Mouse (Mus musculus) embryonic facial prominence, embryonic 11.5 days (tissue): Measurements from ENCODE around the gene Ccdc163. TPM values are rescaled to one million over a fixed set of nuclear protein-coding genes. Genes with fewer than 3 reads are reported as not detected.

Source experiments
- ATAC-seq: fragments of 200-750 bp; cut with Nextera tagmentation; replicated peaks from 2 replicates; pipeline ENCODE4 v1.8.0; 2017; ENCODE audit warnings: low read depth; ENCODE audit not compliant: insufficient number of reproducible peaks, low FRiP score, low TSS enrichment
- DNase-seq: peaks from one replicate; pipeline ENCODE4 v3.0.0-alpha.2; 2015; ENCODE audit warnings: low spot score
- H3K27ac ChIP-seq: fragments of 300-500 bp; sonication (generic); replicated peaks from 2 replicates; pipeline ENCODE4 v1.5.1; 2014; ENCODE audit warnings: mild to moderate bottlenecking, low read depth, low read length, control low read depth
- H3K27me3 ChIP-seq: fragments of 300-500 bp; sonication (generic); 2 replicates; pipeline ENCODE4 v1.6.1; 2014; ENCODE audit warnings: mild to moderate bottlenecking, low read length, moderate library complexity, mixed read lengths; ENCODE audit not compliant: control insufficient read depth, insufficient read depth
- H3K36me3 ChIP-seq: fragments of 300-500 bp; sonication (generic); replicated peaks from 2 replicates; pipeline ENCODE4 v1.6.1; 2014; ENCODE audit warnings: low read depth, mild to moderate bottlenecking, low read length, moderate library complexity, mixed read lengths; ENCODE audit not compliant: control insufficient read depth, insufficient read depth
- H3K4me1 ChIP-seq: fragments of 300-500 bp; sonication (generic); 2 replicates; pipeline ENCODE4 v1.6.1; 2014; ENCODE audit warnings: low read length, mixed read lengths; ENCODE audit not compliant: control insufficient read depth, insufficient read depth
- H3K4me2 ChIP-seq: fragments of 300-500 bp; sonication (generic); 2 replicates; pipeline ENCODE4 v1.6.1; 2014; ENCODE audit warnings: low read depth, mild to moderate bottlenecking, control low read depth, low read length, moderate library complexity
- H3K4me3 ChIP-seq: fragments of 300-500 bp; sonication (generic); 2 replicates; pipeline ENCODE4 v1.5.1; 2014; ENCODE audit warnings: low read depth, low read length, control low read depth
- H3K9ac ChIP-seq: fragments of 300-500 bp; sonication (generic); replicated peaks from 2 replicates; pipeline ENCODE4 v1.6.1; 2014; ENCODE audit warnings: mild to moderate bottlenecking, control low read depth, low read length
- H3K9me3 ChIP-seq: fragments of 300-500 bp; sonication (generic); replicated peaks from 2 replicates; pipeline ENCODE4 v1.6.1; 2016; ENCODE audit warnings: mild to moderate bottlenecking, low read length, inconsistent platforms, mixed read lengths; ENCODE audit not compliant: control insufficient read depth
- WGBS: fragments of 180-500 bp; shearing (Covaris S2); extraction: QIAGEN DNeasy Blood & Tissue Kit; methylation state at CpG from one replicate; pipeline ENCODE4 v1.1.7; 2014; 5-methylcytosine and 5-hydroxymethylcytosine counted together
- polyA plus RNA-seq: library from polyadenylated mRNA; unstranded; fragments of >200 nt; fragmentation: Nextera tagmentation; extraction: Ambion mirVana; gene quantifications from 2 replicates; pipeline ENCODE4 v1.2.1, GENCODE M21; 2014

Ccdc163 gene
- polyA plus RNA-seq, 1 experiment from 2014 or later: 33.3 TPM

DNA sequence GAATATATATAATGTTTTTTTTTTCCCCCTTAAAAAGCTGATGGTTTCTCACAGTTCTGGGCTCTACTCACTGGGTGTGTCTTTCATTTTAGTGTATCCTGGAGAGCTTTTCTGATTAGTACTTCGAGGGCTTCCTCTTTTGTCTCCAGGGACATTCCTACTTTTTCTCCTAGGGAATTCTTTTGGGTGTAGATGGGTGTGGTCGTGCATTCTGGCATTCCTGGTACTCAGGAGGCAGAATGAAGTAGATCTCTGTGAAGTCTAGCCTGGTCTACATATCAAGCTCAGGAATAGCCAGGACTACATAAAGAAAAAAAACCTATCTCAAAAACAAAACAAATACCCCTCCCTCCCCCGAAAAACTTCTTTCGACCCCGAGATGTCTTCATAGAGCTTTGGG is 17.1 kb downstream of the Ccdc163 start:
- Histone ChIP-seq H3K9ac (no peak overlapping the region), H3K4me3 (no peak overlapping the region), H3K36me3 (no peaks in the 10 kb centered on the region), H3K4me2 (no peak overlapping the region), H3K27me3 (no peaks in the 10 kb centered on the region), H3K27ac (no peak overlapping the region), H3K9me3 (no peaks in the 10 kb centered on the region), H3K4me1 (no peaks in the 10 kb centered on the region)
- WGBS: 87% methylated on average over 5 of the region's 5 CpGs
- ATAC-seq (no peak), DNase-seq (no peak)

- Histone ChIP-seq H3K27me3 (no peaks in the 10 kb centered on the region), H3K4me1 (no peaks in the 10 kb centered on the region), H3K9ac (no peak overlapping the region), H3K9me3 (no peaks in the 10 kb centered on the region), H3K4me2 (no peak overlapping the region), H3K4me3 (no peak overlapping the region), H3K27ac (no peak overlapping the region), H3K36me3 (no peaks in the 10 kb centered on the region)
- ATAC-seq (no peak), DNase-seq (no peak)
- WGBS: 84% methylated on average over 3 of the region's 3 CpGs
Observed at GRCm38 (mm10) chr4:116727401-116727800, 19.1 kb downstream of the Ccdc163 start.

- ATAC-seq (no peak), DNase-seq (no peak)
- Histone ChIP-seq H3K9me3 (no peaks in the 10 kb centered on the region), H3K27ac (no peak overlapping the region), H3K4me2 (no peak overlapping the region), H3K36me3 (no peaks in the 10 kb centered on the region), H3K4me1 (no peaks in the 10 kb centered on the region), H3K27me3 (no peaks in the 10 kb centered on the region), H3K4me3 (no peak overlapping the region), H3K9ac (no peak overlapping the region)
- WGBS: 92% methylated on average over 3 of the region's 3 CpGs
Observed at GRCm38 (mm10) chr4:116729532-116729931, 21.2 kb downstream of the Ccdc163 start.

- Histone ChIP-seq H3K27me3 (no peaks in the 10 kb centered on the region), H3K9me3 (no peaks in the 10 kb centered on the region), H3K4me2 (no peak overlapping the region), H3K9ac (no peak overlapping the region), H3K36me3 (no peaks in the 10 kb centered on the region), H3K4me1 (no peaks in the 10 kb centered on the region), H3K4me3 (no peak overlapping the region), H3K27ac (no peak overlapping the region)
- DNase-seq (no peak), ATAC-seq (no peak)
- 85% methylated on average over 9 of the region's 9 CpGs for WGBS
Observed at GRCm38 (mm10) chr4:116731077-116731476, 22.8 kb downstream of the Ccdc163 start.

GRCm38 (mm10) chr4:116732355-116732754 is 24.0 kb downstream of the Ccdc163 start:
- 79% methylated on average over 5 of the region's 5 CpGs for WGBS
- no peak for DNase-seq

DNA sequence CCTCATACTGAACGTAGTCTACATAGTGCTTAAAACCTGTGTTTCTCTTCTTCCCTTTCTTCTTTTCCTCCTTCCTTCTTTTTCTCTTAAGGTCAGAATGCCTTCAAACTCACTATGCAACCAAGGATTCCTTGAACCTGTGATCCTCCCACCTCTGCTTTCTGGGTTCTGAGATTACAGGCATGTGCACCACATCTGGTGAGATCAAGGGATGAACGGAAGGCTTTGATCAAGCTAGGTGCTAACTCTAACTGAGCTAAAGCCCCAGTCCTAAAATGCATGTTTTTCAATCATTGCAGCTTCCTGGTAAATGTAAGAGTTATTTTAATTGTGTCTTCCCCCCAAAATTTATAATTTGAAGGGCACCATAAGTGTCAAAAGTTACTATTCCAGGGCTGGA is 26.7 kb downstream of the Ccdc163 start:
- ATAC-seq (no peak), DNase-seq (no peak)
- Histone ChIP-seq H3K27me3 (no peaks in the 10 kb centered on the region), H3K4me3 (no peak overlapping the region), H3K4me1 (no peaks in the 10 kb centered on the region), H3K9ac (no peak overlapping the region), H3K36me3 (no peaks in the 10 kb centered on the region), H3K27ac (no peak overlapping the region), H3K9me3 (no peaks in the 10 kb centered on the region), H3K4me2 (no peak overlapping the region)
- 82% methylated on average over 2 of the region's 2 CpGs for WGBS

More at GRCm38 (mm10) chr4:116732355-116732754, 24.0 kb downstream of the Ccdc163 start:
- Histone ChIP-seq H3K36me3 (no peaks in the 10 kb centered on the region), H3K4me3 (no peak overlapping the region), H3K9me3 (no peaks in the 10 kb centered on the region), H3K9ac (no peak overlapping the region), H3K4me2 (no peak overlapping the region), H3K4me1 (no peaks in the 10 kb centered on the region), H3K27me3 (no peaks in the 10 kb centered on the region), H3K27ac (no peak overlapping the region)
- ATAC-seq: no peak

- ATAC-seq (no peak), DNase-seq (no peak)
- Histone ChIP-seq H3K4me2 (no peak overlapping the region), H3K9me3 (no peaks in the 10 kb centered on the region), H3K4me3 (no peak overlapping the region), H3K27me3 (no peaks in the 10 kb centered on the region), H3K9ac (no peak overlapping the region), H3K27ac (no peak overlapping the region), H3K4me1 (no peaks in the 10 kb centered on the region), H3K36me3 (no peaks in the 10 kb centered on the region)
- WGBS: 78% methylated on average over 9 of the region's 9 CpGs
Observed at GRCm38 (mm10) chr4:116738972-116739751, 30.9 kb downstream of the Ccdc163 start.

- no peaks in the 10 kb centered on the region for H3K27me3 ChIP-seq
- no peaks in the 10 kb centered on the region for H3K36me3 ChIP-seq
- no peak overlapping the region for H3K27ac ChIP-seq
- no peak overlapping the region for H3K9ac ChIP-seq
- no peaks in the 10 kb centered on the region for H3K9me3 ChIP-seq
- H3K4me1 ChIP-seq: no peaks in the 10 kb centered on the region
- no peak for ATAC-seq
- no peak overlapping the region for H3K4me2 ChIP-seq
- DNase-seq: no peak
- H3K4me3 ChIP-seq: no peak overlapping the region
- 92% methylated on average over 2 of the region's 2 CpGs for WGBS
Observed at GRCm38 (mm10) chr4:116749750-116750149, 41.4 kb downstream of the Ccdc163 start.
